Mouse (Mus musculus) lung, adult 18-20 months (tissue): ENCODE results near the gene Styxl1.

ENCODE experiments used
- DNase-seq, 2 experiments: peaks; one replicate each; pipeline ENCODE4 v3.0.0; 2022; ENCODE audit warnings: mixed read lengths in 2 of 2

Styxl1 gene

DNA sequence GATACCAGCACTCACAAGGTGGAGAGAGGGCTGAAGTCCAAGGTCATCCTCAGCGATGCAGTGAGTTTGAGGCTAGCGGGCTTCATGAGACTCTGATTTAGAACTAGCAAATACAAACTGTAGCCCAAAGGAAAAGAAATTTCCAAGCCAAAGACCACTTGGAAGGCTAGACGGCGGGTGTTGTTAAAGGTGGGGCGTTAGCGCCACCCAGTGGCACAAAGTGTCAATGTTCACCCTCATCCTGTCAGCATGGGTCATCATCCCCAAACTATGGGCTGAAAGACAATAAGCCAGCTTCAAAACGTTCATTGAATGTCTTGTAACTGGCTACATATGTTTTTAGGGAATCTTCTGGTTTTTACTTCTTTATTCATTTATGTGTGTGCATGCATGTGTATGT, 14.7 kb downstream of the Styxl1 start:
- peak; percentile 61 to 62 for DNase-seq

- peak in 1 of 2 experiments; percentile 28 for DNase-seq
Measured at GRCm38 (mm10) chr5:135761881-135762280, 16.3 kb downstream of the Styxl1 start.

DNA sequence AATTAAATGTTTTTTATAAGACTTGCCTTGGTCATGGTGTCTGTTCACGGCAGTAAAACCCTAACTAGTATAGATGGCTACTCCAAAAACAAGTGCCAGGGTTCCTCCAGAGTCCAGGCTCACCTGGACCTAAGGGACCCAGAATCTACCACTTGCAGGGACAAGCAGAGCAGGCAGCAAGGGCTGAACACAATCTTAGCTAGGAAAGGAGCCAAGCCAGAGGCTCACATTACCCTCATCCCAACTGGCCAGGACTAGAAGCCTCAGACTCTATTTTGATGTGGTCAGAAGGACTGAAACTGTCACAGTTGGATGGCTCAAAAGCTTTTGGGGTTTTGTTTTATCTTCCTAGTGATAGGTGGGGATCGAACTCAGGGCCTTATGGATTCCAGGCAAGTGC, 26.6 kb downstream of the Styxl1 start:
- DNase-seq: no peak

- DNase-seq: no peak
Measured at GRCm38 (mm10) chr5:135751041-135751440, 27.1 kb downstream of the Styxl1 start.

- no peak for DNase-seq
Measured at GRCm38 (mm10) chr5:135744742-135745141, 33.4 kb downstream of the Styxl1 start.

GRCm38 (mm10) chr5:135743741-135744609, 34.2 kb downstream of the Styxl1 start, which contains the start of gene Tmem120a:
Gene Tmem120a (minus strand): TSS chr5:135744448.
- DNase-seq: peak; percentile 97 to 98

- DNase-seq: peak in 1 of 2 experiments; percentile 54
Measured at GRCm38 (mm10) chr5:135742941-135743740, 35.0 kb downstream of the Styxl1 start.

GRCm38 (mm10) chr5:135742156-135742555, 36.0 kb downstream of the Styxl1 start:
- DNase-seq: no peak

- no peak for DNase-seq
Measured at GRCm38 (mm10) chr5:135738266-135738665, 39.9 kb downstream of the Styxl1 start.

- DNase-seq: no peak
Measured at GRCm38 (mm10) chr5:135737154-135737553, 41.0 kb downstream of the Styxl1 start.

DNA sequence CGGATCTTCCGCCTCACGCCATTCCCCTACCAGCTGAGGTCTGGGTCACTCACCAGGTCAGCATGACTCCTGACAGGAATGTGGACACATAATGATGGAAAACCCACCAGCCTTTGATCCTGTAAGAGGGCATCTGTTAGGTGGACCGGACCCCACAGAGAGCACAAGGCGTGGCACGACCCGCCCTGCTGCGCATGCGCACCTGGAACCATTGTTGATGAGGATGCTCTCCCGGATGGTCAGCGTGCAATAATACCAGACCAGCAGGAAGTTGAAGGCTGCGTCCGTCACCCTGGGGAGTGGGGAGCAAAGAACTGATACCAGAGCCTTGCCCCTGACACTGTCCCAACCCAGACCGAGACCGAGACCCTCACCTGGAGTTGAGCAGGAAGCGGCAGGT, 41.6 kb downstream of the Styxl1 start:
- DNase-seq: no peak

GRCm38 (mm10) chr5:135735741-135736140, 42.4 kb downstream of the Styxl1 start:
- DNase-seq: no peak

- no peak for DNase-seq
Measured at GRCm38 (mm10) chr5:135734057-135734680, 44.0 kb downstream of the Styxl1 start.

- no peak for DNase-seq
Measured at GRCm38 (mm10) chr5:135733071-135733470, 45.1 kb downstream of the Styxl1 start.

GRCm38 (mm10) chr5:135731322-135731721, 46.9 kb downstream of the Styxl1 start:
- DNase-seq: no peak

DNA sequence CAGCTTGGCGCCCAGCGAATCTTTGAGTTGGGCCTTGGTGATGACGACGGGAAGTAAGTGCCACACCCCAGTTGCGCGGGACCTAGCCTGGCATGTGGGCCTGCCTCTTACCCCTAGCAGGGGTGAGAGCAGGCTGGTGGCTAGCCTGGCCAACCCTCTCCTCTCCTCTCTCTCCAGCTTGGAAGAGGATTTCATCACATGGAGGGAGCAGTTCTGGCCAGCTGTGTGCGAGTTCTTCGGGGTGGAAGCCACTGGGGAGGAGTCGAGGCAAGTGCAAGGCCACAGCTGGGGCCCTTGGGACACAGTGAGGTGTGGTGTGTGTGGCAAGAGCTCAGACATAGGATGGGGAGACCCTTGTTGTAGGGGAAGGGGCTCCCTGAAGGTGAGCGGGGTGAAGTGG, 47.3 kb downstream of the Styxl1 start:
- DNase-seq: no peak

DNA sequence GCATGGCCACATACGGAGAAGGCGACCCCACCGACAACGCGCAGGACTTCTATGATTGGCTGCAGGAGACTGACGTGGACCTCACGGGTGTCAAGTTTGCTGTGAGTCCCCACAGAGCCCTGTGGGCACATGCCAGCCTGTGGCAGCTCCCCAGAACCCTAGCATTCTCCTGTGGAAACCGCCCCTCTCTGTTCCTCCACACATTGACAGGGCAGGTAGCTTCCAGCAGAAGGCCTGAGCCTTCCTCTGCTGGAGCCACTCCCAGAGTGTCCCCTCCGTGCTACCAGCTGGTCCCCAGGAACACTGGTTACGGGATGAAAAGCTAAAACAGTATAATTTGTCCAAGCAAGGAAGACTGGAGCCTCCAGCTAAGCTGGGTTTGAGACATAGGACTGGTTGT, 47.9 kb downstream of the Styxl1 start:
- DNase-seq: no peak

DNA sequence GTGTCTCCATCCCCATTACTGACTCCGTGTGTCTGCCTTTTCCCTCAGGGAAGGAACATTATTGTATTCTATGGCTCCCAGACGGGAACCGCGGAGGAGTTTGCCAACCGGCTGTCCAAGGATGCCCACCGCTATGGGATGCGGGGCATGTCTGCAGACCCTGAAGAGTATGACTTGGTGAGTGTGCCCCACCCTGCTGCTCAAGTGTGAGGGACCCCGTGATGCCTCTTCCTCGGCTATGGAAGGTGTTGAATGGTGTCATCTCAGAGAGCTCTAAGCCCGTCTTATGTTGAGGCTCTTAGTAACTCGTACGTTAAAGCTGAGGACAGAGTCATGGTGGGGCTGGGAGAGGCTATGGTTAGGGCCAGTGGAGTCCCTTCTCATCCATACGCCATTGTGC, 48.8 kb downstream of the Styxl1 start:
- DNase-seq: no peak

- DNase-seq: no peak
Measured at GRCm38 (mm10) chr5:135728361-135728760, 49.8 kb downstream of the Styxl1 start.

DNA sequence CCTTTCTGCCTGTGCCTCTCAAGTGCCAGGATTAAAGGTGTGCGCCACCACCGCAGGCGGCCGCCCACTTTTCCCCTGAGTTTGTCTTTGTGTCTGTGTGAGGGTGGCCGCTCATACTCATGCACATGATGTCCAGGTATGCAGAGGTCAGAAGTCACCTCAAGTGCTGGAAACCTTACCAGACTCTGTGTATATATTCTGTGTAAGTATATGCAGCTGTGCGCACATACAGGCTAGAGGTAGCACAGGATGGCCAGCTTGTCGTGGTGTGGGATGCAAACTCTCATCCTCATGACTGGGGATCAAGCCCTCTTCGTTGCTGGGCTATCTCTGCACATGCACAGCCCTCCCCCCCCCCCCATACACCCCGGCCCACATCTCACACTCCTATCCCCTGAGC, 50.3 kb downstream of the Styxl1 start:
- no peak for DNase-seq

GRCm38 (mm10) chr5:135726641-135727346, 51.4 kb downstream of the Styxl1 start:
- no peak for DNase-seq

DNA sequence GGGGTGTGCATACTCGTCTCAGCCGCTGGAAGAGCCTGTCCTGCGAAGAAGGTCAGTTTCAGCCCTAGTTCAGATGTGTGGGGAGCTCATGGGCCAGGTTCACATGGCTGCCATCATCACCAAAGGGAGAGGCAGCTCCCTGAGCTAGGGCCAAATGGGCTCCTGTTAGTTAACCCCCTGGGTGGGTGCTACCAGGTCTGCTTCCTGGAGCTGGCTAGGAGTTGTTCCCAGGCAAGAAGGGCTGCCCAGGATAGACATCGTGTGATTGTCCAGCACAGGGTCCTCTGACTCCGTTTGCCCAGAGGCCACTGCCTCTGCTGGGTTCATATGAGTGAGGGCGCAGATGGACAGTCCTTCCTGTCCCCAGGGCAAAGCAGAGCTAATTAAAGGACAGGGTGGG, 52.2 kb downstream of the Styxl1 start:
- no peak for DNase-seq

- DNase-seq: no peak
Measured at GRCm38 (mm10) chr5:135725391-135725841, 52.8 kb downstream of the Styxl1 start.
